Mouse (Mus musculus): ENCODE measurements around the gene Fam126a. TPM values are rescaled to one million over a fixed set of nuclear protein-coding genes. Genes with fewer than 3 reads are reported as not detected.

Fam126a gene
- polyA plus RNA-seq, 1 experiment from 2014 or later, result 41.0 TPM

DNA sequence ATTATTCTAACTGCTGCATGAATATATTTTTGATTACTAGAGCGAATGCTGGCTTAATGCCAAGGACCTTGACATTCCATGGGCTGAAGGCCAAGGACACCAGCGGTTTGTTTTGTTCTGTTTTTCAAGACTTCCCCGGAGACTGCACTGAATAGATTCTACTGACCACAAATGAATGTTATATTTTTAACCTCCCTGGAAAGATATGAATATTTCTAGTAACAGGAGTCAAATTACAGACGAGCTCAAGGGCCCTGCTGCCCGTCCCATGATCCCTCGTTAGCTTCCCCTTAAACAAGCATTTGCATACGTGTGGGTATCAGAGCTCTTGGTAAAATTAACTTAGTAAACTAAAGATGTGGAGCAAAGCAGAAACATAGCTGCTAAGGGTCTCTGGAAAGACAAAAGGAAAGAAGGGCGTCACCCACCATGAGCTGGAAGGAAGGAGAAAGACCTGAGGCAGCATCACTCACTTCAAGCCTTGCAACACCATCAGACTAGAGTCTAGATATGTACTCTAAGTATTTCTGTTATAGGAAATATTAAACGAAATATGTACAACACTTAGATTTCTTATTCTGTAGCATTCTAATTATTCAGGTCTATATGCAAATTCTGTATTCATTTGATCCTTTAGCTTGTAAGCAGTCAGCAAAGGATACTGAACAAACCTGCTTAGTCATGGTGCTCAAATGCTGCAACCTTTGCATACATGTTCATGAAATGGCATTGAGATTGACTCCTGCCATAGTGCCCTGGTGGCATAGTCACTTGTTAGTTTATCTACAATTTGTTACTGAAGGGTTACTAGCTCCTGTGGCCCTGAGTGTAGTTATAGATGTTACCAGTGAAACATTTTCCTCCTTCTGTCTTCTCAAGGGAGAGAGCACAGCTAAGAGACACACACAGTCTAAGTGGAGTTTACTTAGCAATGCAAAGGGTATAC lies 23.0 kb upstream of the Fam126a start:
- no peak overlapping the region for H3K4me2 ChIP-seq (replicated peaks)
- 79% methylated on average over 9 of the region's 9 CpGs for WGBS
- H3K4me3 ChIP-seq, result no peak overlapping the region
- H3K36me3 ChIP-seq, result no peaks in the 10 kb centered on the region
- no peak for ATAC-seq (ENCODE audit: low FRiP score, low read depth)
- H3K9ac ChIP-seq, result no peak overlapping the region
- H3K27ac ChIP-seq, result no peak overlapping the region
- H3K27me3 ChIP-seq (replicated peaks), result no peaks in the 10 kb centered on the region
- peaks cover 5% of the 10 kb centered on the region; the same call in 1 of the 2 replicates for H3K9me3 ChIP-seq
- H3K4me1 ChIP-seq, result no peaks in the 10 kb centered on the region

DNA sequence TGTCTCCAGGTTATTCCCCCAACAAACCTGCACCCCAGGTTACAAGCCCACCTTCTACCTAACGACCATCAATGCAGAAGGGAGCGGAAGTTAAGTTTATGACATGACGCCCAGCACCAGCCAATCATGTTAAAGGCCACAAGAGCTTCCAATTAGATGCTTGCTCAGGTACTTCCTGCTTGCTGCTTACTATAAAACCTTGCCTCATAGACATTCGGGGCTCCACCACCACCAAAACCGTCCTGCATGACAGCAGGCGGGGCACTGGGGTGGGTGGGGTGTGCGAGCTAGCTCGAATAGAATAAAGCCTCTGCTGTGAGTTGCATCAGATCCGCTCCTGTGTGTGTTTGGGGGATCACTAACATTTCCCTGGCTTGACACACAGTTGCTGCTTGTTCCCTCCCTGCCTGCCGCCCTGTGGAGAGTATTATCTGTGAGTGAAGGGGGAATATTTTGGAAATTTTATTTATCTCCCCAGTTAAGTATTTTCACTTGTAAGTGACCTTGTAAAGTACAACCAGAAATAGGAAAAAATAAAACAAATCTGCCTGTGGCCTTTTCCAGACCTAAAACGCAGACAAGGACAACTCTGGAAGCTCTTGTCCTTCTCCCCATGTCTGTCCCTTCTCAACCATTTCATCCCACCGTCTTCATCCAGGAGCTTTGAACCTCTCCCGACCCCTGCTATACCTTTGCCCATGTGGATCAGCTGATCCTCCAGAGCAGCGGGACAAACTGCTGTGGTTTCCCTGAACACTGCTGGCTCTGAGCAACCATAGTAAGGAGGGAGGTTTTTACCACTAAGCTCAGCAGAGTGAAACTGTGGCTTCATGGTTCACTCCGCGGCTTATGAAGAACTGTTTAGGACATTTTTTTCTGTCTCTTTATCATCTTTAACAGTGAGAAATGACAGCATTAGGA lies 21.5 kb upstream of the Fam126a start:
- Histone ChIP-seq H3K9me3 (peaks cover 5% of the 10 kb centered on the region; the same call in 1 of the 2 replicates), H3K4me1 (no peaks in the 10 kb centered on the region), H3K27me3 (replicated peaks) (no peaks in the 10 kb centered on the region), H3K4me2 (replicated peaks) (no peak overlapping the region), H3K36me3 (no peaks in the 10 kb centered on the region), H3K9ac (no peak overlapping the region), H3K27ac (no peak overlapping the region), H3K4me3 (no peak overlapping the region)
- WGBS, result 69% methylated on average over 16 of the region's 16 CpGs
- no peak for ATAC-seq (ENCODE audit: low FRiP score, low read depth)

DNA sequence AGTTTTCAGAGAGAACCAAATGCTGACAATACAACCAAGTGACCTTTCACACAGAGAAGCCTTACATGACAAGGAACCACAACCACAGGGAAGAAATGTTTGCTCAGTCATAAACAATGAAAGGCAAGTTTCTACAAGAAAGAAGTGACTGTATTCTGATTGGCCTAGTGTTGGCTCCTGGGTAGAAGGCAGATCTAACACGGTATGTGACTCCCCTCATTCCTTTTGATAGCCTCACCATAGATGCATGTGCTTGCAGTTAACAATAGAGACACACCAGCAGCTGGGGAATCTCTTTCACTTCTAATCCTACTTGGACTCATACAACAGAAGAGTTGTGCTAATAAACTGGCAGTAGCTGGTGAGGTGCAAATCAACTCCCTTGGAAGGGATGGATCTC lies 17.3 kb upstream of the Fam126a start:
- Histone ChIP-seq H3K27me3 (replicated peaks) (no peaks in the 10 kb centered on the region), H3K4me3 (no peak overlapping the region), H3K27ac (no peak overlapping the region), H3K4me2 (replicated peaks) (no peak overlapping the region), H3K4me1 (no peaks in the 10 kb centered on the region), H3K9ac (no peak overlapping the region), H3K36me3 (no peaks in the 10 kb centered on the region), H3K9me3 (no peaks in the 10 kb centered on the region)
- no peak for ATAC-seq (ENCODE audit: low FRiP score, low read depth)
- WGBS, result 35% methylated on average over 1 of the region's 1 CpGs

DNA sequence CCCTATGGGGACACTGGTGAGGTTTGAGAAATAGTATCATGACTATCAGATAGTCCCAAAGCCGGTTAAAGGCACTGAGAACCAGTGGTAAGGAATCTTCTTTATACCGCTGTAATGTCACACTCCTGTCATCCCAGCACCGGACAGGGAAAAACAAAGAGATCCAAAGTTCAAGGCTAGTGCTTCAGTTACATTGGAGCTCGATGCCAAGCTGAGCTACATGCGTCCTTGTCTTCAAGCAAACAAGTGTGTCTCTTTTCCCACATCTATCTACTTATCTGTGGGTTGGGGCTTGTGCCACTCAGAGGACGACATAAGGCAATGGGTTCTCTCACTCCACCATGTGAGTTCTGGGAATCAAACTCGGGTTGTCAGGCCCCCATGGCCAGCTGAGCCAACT lies 16.5 kb upstream of the Fam126a start:
- no peak overlapping the region for H3K4me3 ChIP-seq
- H3K4me1 ChIP-seq, result no peaks in the 10 kb centered on the region
- H3K27ac ChIP-seq, result no peak overlapping the region
- no peaks in the 10 kb centered on the region for H3K9me3 ChIP-seq
- H3K36me3 ChIP-seq, result no peaks in the 10 kb centered on the region
- H3K27me3 ChIP-seq (replicated peaks), result no peaks in the 10 kb centered on the region
- no peak for ATAC-seq (ENCODE audit: low FRiP score, low read depth)
- WGBS, result 89% methylated on average over 7 of the region's 7 CpGs
- H3K9ac ChIP-seq, result no peak overlapping the region
- no peak overlapping the region for H3K4me2 ChIP-seq (replicated peaks)

DNA sequence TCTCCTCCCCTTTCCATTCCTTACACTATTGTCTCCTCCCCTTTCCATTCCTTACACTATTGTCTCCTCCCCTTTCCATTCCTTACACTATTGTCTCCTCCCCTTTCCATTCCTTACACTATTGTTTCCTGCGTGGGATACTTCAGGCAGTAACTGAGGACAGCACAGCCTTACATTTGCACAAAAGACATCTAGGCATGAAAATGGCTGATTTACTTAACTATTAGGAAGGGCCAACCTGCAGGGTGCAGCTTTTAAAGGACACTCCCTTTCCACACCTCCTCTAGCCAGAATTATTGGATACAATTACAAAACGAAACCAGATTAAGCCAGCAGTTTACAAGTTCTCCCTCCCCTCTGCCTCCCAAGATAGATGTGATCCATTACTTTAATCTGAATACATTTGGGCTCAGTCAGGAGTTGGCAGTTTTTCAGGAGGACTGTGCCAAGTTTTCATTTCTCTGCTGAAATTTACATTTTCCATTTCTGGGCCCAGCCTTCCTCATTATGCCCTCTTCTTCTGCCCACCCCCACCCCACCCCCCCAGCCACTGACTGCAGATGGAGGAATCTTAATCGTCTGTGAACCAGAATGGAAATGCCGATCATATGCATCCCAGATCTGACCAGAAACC lies 15.6 kb upstream of the Fam126a start:
- Histone ChIP-seq H3K4me3 (no peak overlapping the region), H3K4me1 (no peaks in the 10 kb centered on the region), H3K27ac (no peak overlapping the region), H3K27me3 (replicated peaks) (no peaks in the 10 kb centered on the region), H3K9me3 (no peaks in the 10 kb centered on the region), H3K4me2 (replicated peaks) (no peak overlapping the region), H3K9ac (no peak overlapping the region), H3K36me3 (no peaks in the 10 kb centered on the region)
- 59% methylated on average over 4 of the region's 4 CpGs for WGBS
- no peak for ATAC-seq (ENCODE audit: low FRiP score, low read depth)

DNA sequence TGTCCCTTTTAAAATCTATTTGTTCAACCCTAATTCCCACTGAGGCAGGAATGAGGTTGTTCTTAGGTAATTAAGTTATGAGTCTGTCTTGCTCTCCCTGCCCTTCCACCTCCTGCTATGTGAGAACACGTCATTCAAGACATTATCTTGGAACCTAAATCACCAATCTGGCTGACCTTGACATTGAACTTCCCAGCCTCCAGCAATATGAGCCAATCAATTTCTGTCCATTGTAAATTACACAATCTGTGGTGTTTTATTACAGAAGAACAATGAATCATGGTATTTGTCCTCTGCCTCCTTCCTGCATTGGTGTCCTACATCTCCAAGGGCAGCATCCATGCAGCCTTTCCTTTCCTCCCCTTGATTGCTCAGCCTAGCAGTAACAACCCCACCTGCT lies 13.9 kb upstream of the Fam126a start:
- H3K36me3 ChIP-seq, result no peaks in the 10 kb centered on the region
- WGBS, result 46% methylated on average over 1 of the region's 1 CpGs
- no peak overlapping the region for H3K4me3 ChIP-seq
- no peaks in the 10 kb centered on the region for H3K27me3 ChIP-seq (replicated peaks)
- ATAC-seq (ENCODE audit: low FRiP score, low read depth), result no peak
- H3K4me2 ChIP-seq (replicated peaks), result no peak overlapping the region
- H3K9ac ChIP-seq, result no peak overlapping the region
- no peak overlapping the region for H3K27ac ChIP-seq
- H3K9me3 ChIP-seq, result no peaks in the 10 kb centered on the region
- H3K4me1 ChIP-seq, result no peaks in the 10 kb centered on the region

DNA sequence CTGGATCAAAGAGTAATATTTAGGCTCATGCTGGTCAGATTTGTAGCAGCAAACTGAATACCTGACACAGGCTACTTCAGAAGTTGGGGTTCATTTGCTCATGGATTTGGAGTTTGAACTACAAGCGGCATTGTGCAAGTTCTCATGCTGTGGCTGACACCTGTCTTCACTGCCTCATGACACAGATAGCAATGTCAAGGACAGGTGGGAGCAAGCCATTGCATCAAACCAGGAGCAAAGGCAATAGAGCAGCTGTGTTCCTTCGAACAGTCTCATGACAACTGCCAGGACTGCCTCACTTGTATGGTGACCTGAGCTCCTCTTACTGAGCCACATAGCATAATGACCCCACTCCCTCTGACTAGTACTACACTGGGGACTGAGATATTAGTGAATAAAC lies 12.9 kb upstream of the Fam126a start:
- no peak for ATAC-seq (ENCODE audit: low FRiP score, low read depth)
- Histone ChIP-seq H3K27me3 (replicated peaks) (no peaks in the 10 kb centered on the region), H3K9ac (no peak overlapping the region), H3K4me2 (replicated peaks) (no peak overlapping the region), H3K4me3 (no peak overlapping the region), H3K4me1 (no peaks in the 10 kb centered on the region), H3K36me3 (no peaks in the 10 kb centered on the region), H3K9me3 (no peaks in the 10 kb centered on the region), H3K27ac (no peak overlapping the region)
- WGBS, result 91% methylated on average over 2 of the region's 2 CpGs

DNA sequence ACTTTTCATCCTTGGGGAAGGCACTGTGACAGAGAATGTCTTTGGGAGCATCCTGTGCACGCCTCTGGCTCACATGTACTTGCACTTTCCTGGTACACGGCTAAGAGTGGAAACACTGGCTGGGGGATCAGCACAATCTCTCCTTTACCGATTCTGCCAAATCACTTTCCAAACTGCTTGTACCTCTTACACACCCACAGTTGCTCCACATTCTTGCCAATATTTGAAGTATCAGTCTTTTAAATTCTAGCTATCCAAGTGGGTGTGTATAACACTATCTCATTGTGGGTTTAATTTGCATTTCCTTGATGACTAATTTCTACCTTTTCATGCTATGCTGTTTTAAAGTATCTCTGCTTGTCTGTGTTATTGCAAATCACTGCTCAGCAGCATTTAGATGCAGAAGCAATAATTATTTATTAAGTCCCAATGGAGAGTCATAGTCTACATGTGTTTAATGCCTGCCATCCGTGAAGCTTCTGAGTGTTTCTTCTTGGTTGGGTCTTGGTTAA lies 10.9 kb upstream of the Fam126a start:
- Histone ChIP-seq H3K4me3 (no peak overlapping the region), H3K4me1 (no peaks in the 10 kb centered on the region), H3K9ac (no peak overlapping the region), H3K27ac (no peak overlapping the region), H3K27me3 (replicated peaks) (no peaks in the 10 kb centered on the region), H3K4me2 (replicated peaks) (no peak overlapping the region), H3K36me3 (no peaks in the 10 kb centered on the region), H3K9me3 (no peaks in the 10 kb centered on the region)
- WGBS, result 81% methylated on average over 4 of the region's 4 CpGs
- ATAC-seq (ENCODE audit: low FRiP score, low read depth), result no peak

DNA sequence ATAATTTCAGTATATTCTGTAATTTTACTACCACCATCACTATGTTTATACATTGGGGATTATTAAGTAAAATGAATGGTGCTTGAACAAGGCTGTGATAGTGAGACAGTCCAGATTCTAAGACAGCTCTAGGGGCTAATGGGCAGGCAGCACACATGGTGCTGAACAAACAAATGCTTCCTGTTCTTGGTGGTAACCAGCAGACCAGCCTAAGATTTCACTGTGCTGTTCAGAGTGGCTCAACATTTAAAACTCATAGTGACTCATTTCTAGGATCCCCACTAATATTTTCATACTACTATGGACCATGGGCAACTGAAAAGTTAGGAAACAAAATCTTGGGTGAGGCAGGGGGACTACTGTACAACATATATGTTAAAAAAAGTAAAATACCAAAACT lies 10.1 kb upstream of the Fam126a start:
- no peaks in the 10 kb centered on the region for H3K4me1 ChIP-seq
- no peak overlapping the region for H3K4me2 ChIP-seq (replicated peaks)
- no peaks in the 10 kb centered on the region for H3K36me3 ChIP-seq
- no peak overlapping the region for H3K9ac ChIP-seq
- no peak overlapping the region for H3K27ac ChIP-seq
- H3K4me3 ChIP-seq, result no peak overlapping the region
- H3K9me3 ChIP-seq, result no peaks in the 10 kb centered on the region
- no peaks in the 10 kb centered on the region for H3K27me3 ChIP-seq (replicated peaks)
- no peak for ATAC-seq (ENCODE audit: low FRiP score, low read depth)

DNA sequence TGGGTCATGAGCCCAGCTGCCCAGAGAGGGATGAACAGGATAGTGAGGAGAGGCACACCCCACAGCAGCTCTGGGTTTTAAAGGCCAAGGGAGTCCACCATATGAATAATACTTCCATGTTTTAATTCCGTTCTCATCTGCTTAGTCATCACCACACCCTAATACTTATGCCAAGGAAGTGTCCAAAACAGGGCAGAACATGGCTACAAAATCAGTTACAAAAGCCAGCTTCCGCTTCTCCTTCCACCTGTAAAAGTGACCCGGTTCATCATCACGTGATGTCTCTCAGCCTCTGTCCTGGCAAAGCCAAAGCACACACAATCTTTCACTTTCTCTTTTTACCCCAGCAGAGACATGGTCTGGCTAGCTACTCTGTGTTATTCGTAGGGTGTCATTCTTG lies 8.9 kb upstream of the Fam126a start:
- no peaks in the 10 kb centered on the region for H3K27me3 ChIP-seq (replicated peaks)
- H3K27ac ChIP-seq, result no peak overlapping the region
- no peak overlapping the region for H3K4me2 ChIP-seq (replicated peaks)
- ATAC-seq (ENCODE audit: low FRiP score, low read depth), result no peak
- H3K4me1 ChIP-seq, result no peaks in the 10 kb centered on the region
- WGBS, result 92% methylated on average over 5 of the region's 5 CpGs
- no peak overlapping the region for H3K4me3 ChIP-seq
- H3K9ac ChIP-seq, result no peak overlapping the region
- no peaks in the 10 kb centered on the region for H3K9me3 ChIP-seq
- H3K36me3 ChIP-seq, result no peaks in the 10 kb centered on the region

DNA sequence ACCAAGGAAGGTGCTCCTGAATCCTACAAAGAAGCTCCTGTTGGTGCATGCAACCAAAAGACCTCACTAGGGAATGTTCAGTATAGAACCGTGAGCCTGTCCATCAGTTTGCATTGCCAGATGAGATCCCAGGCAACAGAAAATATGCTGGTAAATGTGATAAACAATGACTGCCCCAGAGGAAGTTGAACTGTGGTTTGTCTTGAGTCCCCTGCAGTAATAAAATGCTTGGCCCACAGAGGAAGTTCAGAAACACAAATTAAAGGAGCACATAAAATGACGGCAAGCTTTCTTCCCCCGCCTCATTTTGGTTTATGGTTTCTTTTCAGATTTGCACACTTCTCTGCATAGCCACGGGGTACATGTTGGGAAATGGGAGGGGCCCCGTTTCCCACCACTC lies 8.3 kb upstream of the Fam126a start:
- no peaks in the 10 kb centered on the region for H3K36me3 ChIP-seq
- H3K9ac ChIP-seq, result no peak overlapping the region
- H3K27ac ChIP-seq, result no peak overlapping the region
- H3K27me3 ChIP-seq (replicated peaks), result no peaks in the 10 kb centered on the region
- no peak overlapping the region for H3K4me2 ChIP-seq (replicated peaks)
- no peak overlapping the region for H3K4me3 ChIP-seq
- no peak for ATAC-seq (ENCODE audit: low FRiP score, low read depth)
- H3K4me1 ChIP-seq, result no peaks in the 10 kb centered on the region
- no peaks in the 10 kb centered on the region for H3K9me3 ChIP-seq
- WGBS, result 41% methylated on average over 5 of the region's 5 CpGs

DNA sequence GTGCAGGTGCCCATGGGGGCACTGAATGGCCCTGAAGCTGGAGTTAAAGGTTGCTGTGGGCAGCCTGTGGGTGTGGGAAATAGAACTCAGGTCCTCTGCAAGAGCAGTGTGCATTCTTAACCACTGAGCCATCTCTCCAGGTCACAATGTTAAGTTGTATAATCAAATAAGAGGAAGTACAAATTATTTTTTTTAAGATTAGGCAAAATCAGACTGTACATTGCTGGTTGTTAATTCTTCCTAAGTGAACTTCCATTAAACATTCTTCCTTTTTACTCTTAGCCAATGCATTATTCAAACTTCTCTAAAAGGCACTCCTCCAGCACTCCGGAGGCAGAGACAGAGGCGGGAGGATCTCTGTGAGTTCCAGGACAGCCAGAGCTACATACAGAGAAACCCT lies 7.7 kb upstream of the Fam126a start:
- Histone ChIP-seq H3K36me3 (no peaks in the 10 kb centered on the region), H3K27me3 (replicated peaks) (no peaks in the 10 kb centered on the region), H3K9me3 (no peaks in the 10 kb centered on the region), H3K4me1 (no peaks in the 10 kb centered on the region), H3K27ac (no peak overlapping the region), H3K4me3 (no peak overlapping the region), H3K9ac (no peak overlapping the region), H3K4me2 (replicated peaks) (no peak overlapping the region)
- no peak for ATAC-seq (ENCODE audit: low FRiP score, low read depth)
- WGBS, result 88% methylated on average over 2 of the region's 2 CpGs

Measured in neural tube, embryonic 12.5 days (tissue).